ENCODE assay signal across 11 mouse cellular contexts in the genomic region with DNA sequence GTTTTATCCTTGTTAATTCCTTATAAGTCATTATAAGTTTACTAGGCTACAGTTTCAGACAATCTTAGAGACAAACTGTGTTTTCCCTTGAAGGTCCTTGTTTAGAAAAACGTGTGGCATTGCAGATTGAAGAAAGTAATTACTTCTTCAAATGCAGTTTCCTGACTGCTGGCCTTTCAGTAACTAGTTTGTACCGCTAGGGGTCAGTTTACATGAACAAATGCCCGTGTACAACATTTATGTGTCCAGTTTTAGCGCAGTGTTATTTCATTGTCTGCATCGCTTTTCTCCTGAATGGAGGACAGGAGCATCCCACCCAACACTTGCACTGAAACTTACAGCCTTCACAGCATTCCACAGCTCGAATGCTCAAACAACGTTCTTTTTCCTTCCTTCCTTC.
DNase-seq lines count a peak whose midpoint lies in the region; ATAC-seq lines count a peak whose summit lies in the region.
"Had no signal": no experiment of that assay in that cellular context is flagged by ENCODE, and none has a peak within 500 bp of the region (broad histone marks: within the 10 kb centered on the region; RNA-seq: fewer than 3 reads in every experiment).

No protein-coding gene starts in this region.

- no peak overlapping the region for H3K27ac ChIP-seq in hindbrain, embryonic 11.5 days (ENCODE audit: low read depth, low read length)
- H3K27ac ChIP-seq in hindbrain, embryonic 16.5 days (ENCODE audit: low read depth, low read length), result no peak overlapping the region
- no peak overlapping the region for H3K27ac ChIP-seq in midbrain, embryonic 14.5 days (replicated peaks; ENCODE audit: low read depth, low read length)
- no peak overlapping the region for H3K27ac ChIP-seq in midbrain, embryonic 10.5 days (replicated peaks)
- H3K27ac ChIP-seq: embryonic facial prominence, embryonic 13.5 days; lung, embryonic 15.5 days had no signal

- no peak overlapping the region for H3K4me2 ChIP-seq in hindbrain, embryonic 11.5 days (replicated peaks; ENCODE audit: low read depth, low read length)
- H3K4me2 ChIP-seq in hindbrain, embryonic 16.5 days (ENCODE audit: low read length), result no peak overlapping the region
- H3K4me2 ChIP-seq in midbrain, embryonic 14.5 days (ENCODE audit: low read length), result no peak overlapping the region
- H3K4me2 ChIP-seq: embryonic facial prominence, embryonic 13.5 days; lung, embryonic 15.5 days had no signal

- peak; percentile 34 for DNase-seq in hindbrain, embryonic 11.5 days (ENCODE audit: low spot score)
- peak; percentile 75 for DNase-seq in midbrain, embryonic 14.5 days
- DNase-seq in midbrain, embryonic 10.5 days (ENCODE audit: low spot score), result no peak
- DNase-seq in cerebellum, adult 8-10 months, result peak; percentile 33
- DNase-seq in ovary, postnatal 10 days (ENCODE audit: low spot score), result no peak
- no peak for DNase-seq in right cerebral cortex, postnatal 14 days
- DNase-seq: heart, adult 11 months; kidney, postnatal 10 days had no signal

- no peaks in the 10 kb centered on the region for H3K9me3 ChIP-seq in hindbrain, embryonic 11.5 days (ENCODE audit: control insufficient read depth, low read length)
- no peaks in the 10 kb centered on the region for H3K9me3 ChIP-seq in hindbrain, embryonic 16.5 days (ENCODE audit: control insufficient read depth, low read length)
- H3K9me3 ChIP-seq in midbrain, embryonic 14.5 days (ENCODE audit: control insufficient read depth, low read length), result no peaks in the 10 kb centered on the region
- no peaks in the 10 kb centered on the region for H3K9me3 ChIP-seq in midbrain, embryonic 10.5 days (replicated peaks)
- H3K9me3 ChIP-seq: embryonic facial prominence, embryonic 13.5 days; lung, embryonic 15.5 days had no signal

- no peaks in the 10 kb centered on the region for H3K27me3 ChIP-seq in hindbrain, embryonic 11.5 days (ENCODE audit: control insufficient read depth, insufficient read depth, low read length)
- no peaks in the 10 kb centered on the region for H3K27me3 ChIP-seq in hindbrain, embryonic 16.5 days (replicated peaks; ENCODE audit: control insufficient read depth, insufficient read depth, low read length)
- H3K27me3 ChIP-seq in midbrain, embryonic 14.5 days (ENCODE audit: control insufficient read depth, insufficient read depth, low read length), result no peaks in the 10 kb centered on the region
- H3K27me3 ChIP-seq in midbrain, embryonic 10.5 days (ENCODE audit: low read depth, poor library complexity, severe bottlenecking), result peaks cover 35% of the 10 kb centered on the region
- H3K27me3 ChIP-seq: embryonic facial prominence, embryonic 13.5 days; lung, embryonic 15.5 days had no signal

- no peaks in the 10 kb centered on the region for H3K36me3 ChIP-seq in hindbrain, embryonic 11.5 days (ENCODE audit: control insufficient read depth, insufficient read depth, low read length)
- no peaks in the 10 kb centered on the region for H3K36me3 ChIP-seq in hindbrain, embryonic 16.5 days (ENCODE audit: control insufficient read depth, insufficient read depth, low read length)
- no peaks in the 10 kb centered on the region for H3K36me3 ChIP-seq in midbrain, embryonic 14.5 days (ENCODE audit: control insufficient read depth, insufficient read depth, low read length)
- no peaks in the 10 kb centered on the region for H3K36me3 ChIP-seq in midbrain, embryonic 10.5 days
- H3K36me3 ChIP-seq: embryonic facial prominence, embryonic 13.5 days; lung, embryonic 15.5 days had no signal

- WGBS in hindbrain, embryonic 11.5 days, result 37% methylated on average over 7 of the region's 7 CpGs
- WGBS in hindbrain, embryonic 16.5 days, result 35% methylated on average over 7 of the region's 7 CpGs
- WGBS in midbrain, embryonic 14.5 days, result 37% methylated on average over 7 of the region's 7 CpGs
- 39% methylated on average over 7 of the region's 7 CpGs for WGBS in midbrain, embryonic 10.5 days

- H3K9ac ChIP-seq in hindbrain, embryonic 11.5 days (ENCODE audit: low read depth, low read length), result no peak overlapping the region
- no peak overlapping the region for H3K9ac ChIP-seq in hindbrain, embryonic 16.5 days (ENCODE audit: low read depth, low read length)
- no peak overlapping the region for H3K9ac ChIP-seq in midbrain, embryonic 14.5 days (replicated peaks; ENCODE audit: low read length)
- H3K9ac ChIP-seq: embryonic facial prominence, embryonic 13.5 days; lung, embryonic 15.5 days had no signal

- no peak overlapping the region for H3K4me3 ChIP-seq in hindbrain, embryonic 11.5 days (ENCODE audit: low read depth, low read length)
- H3K4me3 ChIP-seq in hindbrain, embryonic 16.5 days (ENCODE audit: low read length), result no peak overlapping the region
- no peak overlapping the region for H3K4me3 ChIP-seq in midbrain, embryonic 14.5 days (replicated peaks; ENCODE audit: low read depth, low read length)
- no peak overlapping the region for H3K4me3 ChIP-seq in midbrain, embryonic 10.5 days
- H3K4me3 ChIP-seq: embryonic facial prominence, embryonic 13.5 days; lung, embryonic 15.5 days had no signal

- no peaks in the 10 kb centered on the region for H3K4me1 ChIP-seq in hindbrain, embryonic 11.5 days (replicated peaks; ENCODE audit: control insufficient read depth, insufficient read depth, low read length)
- H3K4me1 ChIP-seq in hindbrain, embryonic 16.5 days (ENCODE audit: control insufficient read depth, insufficient read depth, low read depth, low read length), result no peaks in the 10 kb centered on the region
- H3K4me1 ChIP-seq in midbrain, embryonic 14.5 days (ENCODE audit: control insufficient read depth, insufficient read depth, low read length), result no peaks in the 10 kb centered on the region
- peaks cover 14% of the 10 kb centered on the region for H3K4me1 ChIP-seq in midbrain, embryonic 10.5 days
- H3K4me1 ChIP-seq: embryonic facial prominence, embryonic 13.5 days had no signal

- ATAC-seq in hindbrain, embryonic 11.5 days (ENCODE audit: low FRiP score), result no peak
- no peak for ATAC-seq in hindbrain, embryonic 16.5 days
- ATAC-seq in midbrain, embryonic 14.5 days (ENCODE audit: low FRiP score, low TSS enrichment), result no peak

Comparison
In these comparisons a context has a peak if more than half of its experiments do, and no peak if none do; other contexts are left out.
1. DNase-seq: peak in hindbrain, embryonic 11.5 days (single experiment), midbrain, embryonic 14.5 days (single experiment) and cerebellum, adult 8-10 months (single experiment); none in midbrain, embryonic 10.5 days (single experiment), ovary, postnatal 10 days (single experiment) and right cerebral cortex, postnatal 14 days (single experiment).